Mouse (Mus musculus) spleen, adult 18-20 months (tissue): ENCODE measurements around the gene Myo1e.
A peak's percentile ranks its signal among the peaks of the same experiment; 100 is the strongest.

ENCODE experiments used
- DNase-seq, 2 experiments: peaks; one replicate each; pipeline ENCODE4 v3.0.0; 2022; ENCODE audit warnings: mixed read lengths in 2 of 2

The Myo1e gene

GRCm38 (mm10) chr9:70223142-70223541 lies 16.0 kb downstream of the Myo1e start:
- no peak for DNase-seq

- DNase-seq, result no peak
Measured at GRCm38 (mm10) chr9:70224046-70224445, 16.9 kb downstream of the Myo1e start.

- DNase-seq, result no peak
Measured at GRCm38 (mm10) chr9:70226359-70226758, 19.2 kb downstream of the Myo1e start.

GRCm38 (mm10) chr9:70229823-70230222 lies 22.7 kb downstream of the Myo1e start:
- DNase-seq, result no peak

GRCm38 (mm10) chr9:70232044-70233010 lies 25.2 kb downstream of the Myo1e start:
- no peak for DNase-seq

GRCm38 (mm10) chr9:70237136-70237535 lies 30.0 kb downstream of the Myo1e start:
- DNase-seq, result no peak

- DNase-seq, result no peak
Measured at GRCm38 (mm10) chr9:70237561-70237960, 30.4 kb downstream of the Myo1e start.

- no peak for DNase-seq
Measured at GRCm38 (mm10) chr9:70238391-70238790, 31.2 kb downstream of the Myo1e start.

- no peak for DNase-seq
Measured at GRCm38 (mm10) chr9:70239229-70239628, 32.1 kb downstream of the Myo1e start.

- no peak for DNase-seq
Measured at GRCm38 (mm10) chr9:70240703-70241410, 33.7 kb downstream of the Myo1e start.

GRCm38 (mm10) chr9:70241411-70241961 lies 34.3 kb downstream of the Myo1e start:
- no peak for DNase-seq

GRCm38 (mm10) chr9:70242112-70242862 lies 35.1 kb downstream of the Myo1e start:
- DNase-seq, result no peak

GRCm38 (mm10) chr9:70243241-70243640 lies 36.1 kb downstream of the Myo1e start:
- DNase-seq, result peak; percentile 37 to 48

- no peak for DNase-seq
Measured at GRCm38 (mm10) chr9:70243708-70244107, 36.6 kb downstream of the Myo1e start.

- DNase-seq, result peak in 1 of 2 experiments; percentile 50
Measured at GRCm38 (mm10) chr9:70244115-70244514, 37.0 kb downstream of the Myo1e start.

- DNase-seq, result no peak
Measured at GRCm38 (mm10) chr9:70245040-70245439, 37.9 kb downstream of the Myo1e start.

GRCm38 (mm10) chr9:70246427-70246826 lies 39.3 kb downstream of the Myo1e start:
- DNase-seq, result no peak

GRCm38 (mm10) chr9:70248046-70248445 lies 40.9 kb downstream of the Myo1e start:
- DNase-seq, result no peak

GRCm38 (mm10) chr9:70248826-70249225 lies 41.7 kb downstream of the Myo1e start:
- no peak for DNase-seq

- no peak for DNase-seq
Measured at GRCm38 (mm10) chr9:70249881-70250681, 42.9 kb downstream of the Myo1e start.

GRCm38 (mm10) chr9:70251441-70251985 lies 44.4 kb downstream of the Myo1e start:
- DNase-seq, result no peak

GRCm38 (mm10) chr9:70253016-70253415 lies 45.9 kb downstream of the Myo1e start:
- DNase-seq, result no peak
